In the genomic region with DNA sequence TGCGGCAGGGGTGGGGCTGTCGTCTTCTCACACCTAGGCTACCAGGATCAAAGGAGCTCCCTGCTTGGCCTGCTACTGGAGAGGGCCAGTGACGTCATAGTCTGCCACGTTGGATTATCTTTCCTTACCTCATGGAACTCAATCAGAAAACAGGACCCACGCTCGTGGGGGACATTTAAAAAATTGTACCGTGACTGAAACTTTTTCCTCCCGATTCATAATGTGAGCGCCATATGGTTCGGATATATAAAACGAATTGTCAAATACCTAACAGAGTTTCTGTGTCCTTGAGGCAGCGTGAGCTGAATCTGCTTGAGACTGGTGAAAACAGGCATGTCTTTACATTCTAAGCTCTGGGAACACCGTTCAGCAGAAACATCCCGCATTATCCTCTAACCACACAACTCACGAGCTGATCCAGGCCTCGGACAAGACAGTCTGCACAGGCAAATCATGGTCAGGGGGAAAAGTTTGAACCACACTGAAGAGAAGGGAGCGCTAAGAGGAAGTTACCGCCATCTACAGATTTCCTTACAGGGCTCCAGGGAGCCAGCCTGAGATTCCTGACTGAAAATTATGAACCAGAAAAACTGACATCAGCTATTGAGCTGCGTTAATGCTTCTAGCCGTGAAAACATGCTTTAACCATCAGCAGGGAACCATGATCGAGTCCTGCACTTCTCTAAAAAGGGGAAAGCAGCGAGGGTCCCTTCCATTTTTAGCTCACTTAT, we compare ENCODE assay signal across 8 mouse cellular contexts. TPM values are rescaled to one million over a fixed set of nuclear protein-coding genes. Genes with fewer than 3 reads are reported as not detected.
DNase-seq lines count a peak whose midpoint lies in the region; ATAC-seq and TF ChIP-seq lines count a peak whose summit lies in the region.

No protein-coding gene starts in this region.

- ATAC-seq in heart, postnatal 0 days (ENCODE audit: insufficient read depth, low read depth), result no peak
- ATAC-seq in hindbrain, embryonic 13.5 days (ENCODE audit: low FRiP score), result no peak

- no peak overlapping the region for H3K9ac ChIP-seq in heart, postnatal 0 days (replicated peaks; ENCODE audit: low read depth, low read length)
- H3K9ac ChIP-seq in hindbrain, embryonic 13.5 days, result peak overlapping the region; percentile 83

- intact Hi-C loops in heart, postnatal 36 days (cut with DNase I), result loop anchor here (10.0 kb wide), 1 partner anchor 403 kb away; a partner anchor contains a TSS

- H3K4me1 ChIP-seq in heart, postnatal 0 days (ENCODE audit: control insufficient read depth, insufficient read depth), result peaks cover 8% of the 10 kb centered on the region; the same call in 1 of the 2 replicates
- peaks cover 32% of the 10 kb centered on the region for H3K4me1 ChIP-seq in hindbrain, embryonic 13.5 days (replicated peaks)
- peaks cover 23% of the 10 kb centered on the region for H3K4me1 ChIP-seq in midbrain, embryonic 10.5 days

- WGBS in heart, postnatal 0 days, result 8% methylated on average over 22 of the region's 22 CpGs
- 11% methylated on average over 22 of the region's 22 CpGs for whole genome bisulfite sequencing in hindbrain, embryonic 13.5 days
- 9% methylated on average over 22 of the region's 22 CpGs for WGBS in midbrain, embryonic 10.5 days

- H3K27ac ChIP-seq in heart, postnatal 0 days (ENCODE audit: low read depth), result no peak overlapping the region
- no peak overlapping the region; the same call in 1 of the 2 replicates for H3K27ac ChIP-seq in hindbrain, embryonic 13.5 days
- no peak overlapping the region for H3K27ac ChIP-seq in midbrain, embryonic 10.5 days (replicated peaks)

- H3K9me3 ChIP-seq in heart, postnatal 0 days (replicated peaks; ENCODE audit: control insufficient read depth, low read length), result no peaks in the 10 kb centered on the region
- no peaks in the 10 kb centered on the region for H3K9me3 ChIP-seq in hindbrain, embryonic 13.5 days
- no peaks in the 10 kb centered on the region for H3K9me3 ChIP-seq in midbrain, embryonic 10.5 days (replicated peaks)

- no peak for TF ChIP-seq CTCF in heart, postnatal 0 days (IDR thresholded peaks at IDR 0.05; ENCODE audit: low read depth)

- peak overlapping the region; percentile 92 for H3K4me2 ChIP-seq in heart, postnatal 0 days (ENCODE audit: low read depth, low read length)
- peak overlapping the region; percentile 95 for H3K4me2 ChIP-seq in hindbrain, embryonic 13.5 days

- TF ChIP-seq EP300 in heart, postnatal 0 days (IDR thresholded peaks at IDR 0.05; ENCODE audit: low read depth), result no peak

- peaks cover 43% of the 10 kb centered on the region for H3K27me3 ChIP-seq in heart, postnatal 0 days (ENCODE audit: control insufficient read depth, insufficient read depth, low read length)
- H3K27me3 ChIP-seq in hindbrain, embryonic 13.5 days, result peaks cover 19% of the 10 kb centered on the region
- H3K27me3 ChIP-seq in midbrain, embryonic 10.5 days (ENCODE audit: low read depth, poor library complexity, severe bottlenecking), result peaks cover 54% of the 10 kb centered on the region

- H3K4me3 ChIP-seq in heart, postnatal 0 days (ENCODE audit: low read depth, low read length), result peak overlapping the region; percentile 54
- H3K4me3 ChIP-seq in hindbrain, embryonic 13.5 days, result peak overlapping the region; percentile 65
- peak overlapping the region; percentile 65 for H3K4me3 ChIP-seq in midbrain, embryonic 10.5 days

- no peaks in the 10 kb centered on the region for H3K36me3 ChIP-seq in heart, postnatal 0 days (replicated peaks; ENCODE audit: control insufficient read depth, insufficient read depth, low read length)
- no peaks in the 10 kb centered on the region for H3K36me3 ChIP-seq in hindbrain, embryonic 13.5 days
- no peaks in the 10 kb centered on the region for H3K36me3 ChIP-seq in midbrain, embryonic 10.5 days

- DNase-seq in heart, postnatal 0 days (ENCODE audit: low spot score), result no peak
- DNase-seq in heart, postnatal 36 days, result no peak
- peak; percentile 56 for DNase-seq in embryo, embryonic 10.5 days (ENCODE audit: low spot score)
- DNase-seq in midbrain, embryonic 10.5 days (ENCODE audit: low spot score), result peak; percentile 28
- DNase-seq in ovary, postnatal 36 days (ENCODE audit: low spot score), result no peak
- no peak for DNase-seq in adrenal gland, postnatal 4 days (ENCODE audit: low spot score in 2 of 2)
- DNase-seq in urinary bladder, adult 2 months (ENCODE audit: low spot score), result no peak

RNA-seq across cellular contexts. Expression of a gene that starts 1.4 kb away (rescaled TPM):
- 0.34 and 0.77 TPM in 2 replicates for total RNA-seq in heart, postnatal 0 days (2014; rRNA removed; ENCODE audit: low replicate concordance)
- polyA plus RNA-seq in heart, postnatal 0 days (2015; fragmentation: Nextera tagmentation; extraction: Ambion mirVana), result 0.19 and 0.30 TPM in 2 replicates
- under 1 TPM; 0.33 to 0.43 TPM for total RNA-seq in heart, postnatal 36 days (2021)
- 4.9 TPM in 2 replicates for polyA plus RNA-seq in hindbrain, embryonic 13.5 days (2015; fragmentation: Nextera tagmentation; extraction: Ambion mirVana)
- polyA plus RNA-seq in midbrain, embryonic 10.5 days (2016; fragmentation: Nextera tagmentation; extraction: Ambion mirVana), result 0.35 and 0.53 TPM in 2 replicates
- 1 to 10 TPM; 3.2 to 3.3 TPM for total RNA-seq in adrenal gland, postnatal 4 days (2021)
- 3.1 and 3.8 TPM in 2 replicates for polyA plus RNA-seq in urinary bladder, adult 2 months (2012; rRNA removed)

Comparison
In these comparisons a context has a peak if more than half of its experiments do, and no peak if none do; other contexts are left out.
1. DNase-seq: peak in embryo, embryonic 10.5 days (single experiment) and midbrain, embryonic 10.5 days (single experiment); none in heart, postnatal 0 days (single experiment), heart, postnatal 36 days (0 of 2), ovary, postnatal 36 days (single experiment), adrenal gland, postnatal 4 days (0 of 2) and urinary bladder, adult 2 months (single experiment).
2. Peak in every context shown above with its lines, with median percentiles within 50 percentile points of each other: H3K4me3 ChIP-seq.